ENCODE assay signal across 8 mouse cellular contexts in the genomic region with DNA sequence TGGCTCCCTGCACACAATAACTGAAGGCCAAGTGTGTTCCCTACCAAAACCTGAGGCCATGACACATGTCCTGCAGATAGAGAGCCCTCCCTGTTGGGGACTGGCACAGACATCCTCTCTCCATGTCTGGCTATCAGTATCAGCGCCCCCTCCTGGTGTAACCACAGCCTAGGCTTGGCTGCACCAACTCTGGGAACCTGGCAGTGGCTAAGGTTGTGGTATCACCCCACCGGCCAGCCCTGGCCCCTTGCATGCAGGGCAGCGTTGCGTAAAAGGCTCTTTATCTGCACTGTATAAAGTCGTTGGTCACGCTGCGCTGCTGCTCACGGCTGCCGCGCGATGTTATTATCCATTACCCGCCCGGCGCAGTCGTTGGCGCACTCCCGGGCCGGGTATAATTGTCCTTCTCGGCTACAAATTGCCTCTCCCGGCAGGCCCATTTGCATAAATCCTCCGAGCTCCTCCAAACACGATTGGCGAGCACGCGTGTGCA. TPM values are rescaled to one million over a fixed set of nuclear protein-coding genes. Genes with fewer than 3 reads are reported as not detected.
A peak's percentile ranks its signal among the peaks of the same experiment; 100 is the strongest.
DNase-seq lines count a peak whose midpoint lies in the region; ATAC-seq and TF ChIP-seq lines count a peak whose summit lies in the region.

No protein-coding gene starts in this region.

- peak; percentile 43; the same call in 1 of the 2 replicates for TF ChIP-seq CTCF in embryonic fibroblast, embryonic 13.5 days (IDR thresholded peaks at IDR 0.05; ENCODE audit: borderline replicate concordance, insufficient read depth, low read length)
- peak; percentile 75 for TF ChIP-seq CTCF in intestine, postnatal 0 days (IDR thresholded peaks at IDR 0.05; ENCODE audit: low read depth)
- TF ChIP-seq CTCF in lung, embryonic 14.5 days (IDR thresholded peaks at IDR 0.05; ENCODE audit: low read depth), result peak; percentile 70

- H3K27me3 ChIP-seq in intestine, postnatal 0 days (replicated peaks; ENCODE audit: control insufficient read depth, insufficient read depth, low read length), result no peaks in the 10 kb centered on the region
- no peaks in the 10 kb centered on the region for H3K27me3 ChIP-seq in lung, embryonic 14.5 days (ENCODE audit: insufficient read depth, low read length)

- H3K4me2 ChIP-seq in intestine, postnatal 0 days (replicated peaks; ENCODE audit: low read depth), result no peak overlapping the region
- H3K4me2 ChIP-seq in lung, embryonic 14.5 days, result no peak overlapping the region

- H3K27ac ChIP-seq in embryonic fibroblast, embryonic 13.5 days (ENCODE audit: insufficient read depth, low read length), result no peak overlapping the region
- H3K27ac ChIP-seq in intestine, postnatal 0 days (ENCODE audit: low read depth, low read length), result 0 out of 2 replicates have a peak overlapping the region, but pooled peaks have one; percentile 15
- no peak overlapping the region for H3K27ac ChIP-seq in lung, embryonic 14.5 days (ENCODE audit: low read depth)

- no peaks in the 10 kb centered on the region for H3K4me1 ChIP-seq in embryonic fibroblast, embryonic 13.5 days (ENCODE audit: control insufficient read depth, insufficient read depth, low read length)
- no peaks in the 10 kb centered on the region for H3K4me1 ChIP-seq in intestine, postnatal 0 days (replicated peaks; ENCODE audit: control insufficient read depth, insufficient read depth, low read length)
- H3K4me1 ChIP-seq in lung, embryonic 14.5 days (ENCODE audit: insufficient read depth), result no peaks in the 10 kb centered on the region

- no peaks in the 10 kb centered on the region for H3K9me3 ChIP-seq in intestine, postnatal 0 days (ENCODE audit: control insufficient read depth)
- H3K9me3 ChIP-seq in lung, embryonic 14.5 days (ENCODE audit: low read depth, low read length), result no peaks in the 10 kb centered on the region

- peak; percentile 32 for DNase-seq in right cerebral cortex, adult 18-20 months
- DNase-seq in right cerebral cortex, postnatal 36 days (ENCODE audit: low spot score in 2 of 2), result no peak
- DNase-seq in brain, adult 2 months (ENCODE audit: low read depth, low spot score), result peak; percentile 79
- DNase-seq in lung, embryonic 14.5 days, result peak; percentile 61
- DNase-seq in retina, embryonic 14.5 days (ENCODE audit: low spot score), result peak; percentile 76
- DNase-seq in T-cell, adult 2 months (ENCODE audit: low spot score), result no peak

- ATAC-seq in intestine, postnatal 0 days, result no peak
- ATAC-seq in lung, embryonic 14.5 days (ENCODE audit: insufficient read depth), result no peak

- no peak for TF ChIP-seq POLR2A in embryonic fibroblast, embryonic 13.5 days (IDR thresholded peaks at IDR 0.05; ENCODE audit: low read depth, low read length)

- H3K9ac ChIP-seq in intestine, postnatal 0 days (ENCODE audit: low read depth, low read length), result no peak overlapping the region
- no peak overlapping the region for H3K9ac ChIP-seq in lung, embryonic 14.5 days

- peaks cover 70% of the 10 kb centered on the region for H3K36me3 ChIP-seq in intestine, postnatal 0 days (ENCODE audit: control insufficient read depth, insufficient read depth)
- H3K36me3 ChIP-seq in lung, embryonic 14.5 days (ENCODE audit: insufficient read depth), result peaks cover 84% of the 10 kb centered on the region

- H3K4me3 ChIP-seq in embryonic fibroblast, embryonic 13.5 days (ENCODE audit: insufficient read depth, low read length), result no peak overlapping the region
- H3K4me3 ChIP-seq in intestine, postnatal 0 days (ENCODE audit: low read depth, low read length), result no peak overlapping the region
- H3K4me3 ChIP-seq in lung, embryonic 14.5 days (ENCODE audit: low read depth, low read length), result no peak overlapping the region

- WGBS in intestine, postnatal 0 days, result 72% methylated on average over 25 of the region's 25 CpGs
- WGBS in lung, embryonic 14.5 days, result 82% methylated on average over 25 of the region's 25 CpGs

RNA-seq across cellular contexts. Expression of a gene that starts 47.6 kb away (rescaled TPM):
- polyA plus RNA-seq in embryonic fibroblast, embryonic 13.5 days (2011; ENCODE audit: insufficient read length, low read depth, missing spikeins), result 17.9 and 18.6 TPM in 2 replicates
- polyA plus RNA-seq in intestine, postnatal 0 days (2015; fragmentation: Nextera tagmentation; extraction: Ambion mirVana), result 3.1 and 4.2 TPM in 2 replicates
- polyA plus RNA-seq in lung, embryonic 14.5 days (2014; fragmentation: Nextera tagmentation; extraction: Ambion mirVana), result 14.3 and 15.6 TPM in 2 replicates

Comparison
In these comparisons a context has a peak if more than half of its experiments do, and no peak if none do; other contexts are left out.
1. DNase-seq: peak in right cerebral cortex, adult 18-20 months (single experiment), brain, adult 2 months (single experiment), lung, embryonic 14.5 days (single experiment) and retina, embryonic 14.5 days (single experiment); none in right cerebral cortex, postnatal 36 days (0 of 2) and T-cell, adult 2 months (single experiment).
2. Peak in every context shown above with its lines, with median percentiles within 50 percentile points of each other: CTCF ChIP-seq.